In the genomic region with DNA sequence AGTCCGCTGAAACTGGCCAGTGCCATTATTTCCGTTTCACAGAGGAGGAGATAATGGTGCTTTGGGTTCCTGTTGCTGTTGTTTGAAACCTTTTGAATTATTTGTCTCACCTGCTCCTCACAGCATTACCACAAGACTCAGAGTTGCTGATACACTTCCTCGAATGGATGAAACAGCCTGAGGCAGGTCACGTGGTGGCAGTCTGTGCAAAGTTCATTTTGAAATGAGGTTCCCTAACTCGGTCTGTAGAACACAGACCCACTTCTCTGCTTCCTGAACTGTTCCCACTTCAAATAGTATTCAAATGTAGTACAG, we compare ENCODE assay signal across 7 mouse cellular contexts. TPM values are rescaled to one million over a fixed set of nuclear protein-coding genes. Genes with fewer than 3 reads are reported as not detected.
DNase-seq lines count a peak whose midpoint lies in the region; ATAC-seq and TF ChIP-seq lines count a peak whose summit lies in the region.

No protein-coding gene starts in this region.

- peak; percentile 6; the same call in 1 of the 2 replicates for ATAC-seq in forebrain, embryonic 13.5 days
- no peak for ATAC-seq in lung, postnatal 0 days

- TF ChIP-seq EP300 in lung, postnatal 0 days (IDR thresholded peaks at IDR 0.05), result no peak

- DNase-seq in B cell, adult 2 months, result peak; percentile 46 to 55
- DNase-seq in ES-CJ7 (ENCODE audit: low read depth, low spot score), result peak; percentile 18
- peak; percentile 84 for DNase-seq in kidney, adult 9 months
- peak; percentile 43 for DNase-seq in lung, postnatal 0 days (ENCODE audit: low spot score)
- DNase-seq in spleen, adult 2 months (ENCODE audit: low read depth in 1 of 2, low spot score in 2 of 2), result peak; percentile 57 to 59
- DNase-seq in layer of hippocampus, adult 9-10 months (ENCODE audit: low spot score), result no peak

- no peak for TF ChIP-seq CTCF in lung, postnatal 0 days (IDR thresholded peaks at IDR 0.05)
- TF ChIP-seq CTCF in spleen, adult 2 months (IDR thresholded peaks at IDR 0.05; ENCODE audit: extremely low read depth, insufficient read depth, insufficient read length, insufficient replicate concordance), result no peak

- H3K4me2 ChIP-seq in forebrain, embryonic 13.5 days, result peak overlapping the region; percentile 73
- peak overlapping the region; percentile 76 for H3K4me2 ChIP-seq in lung, postnatal 0 days (replicated peaks; ENCODE audit: low read depth, low read length)

- peak overlapping the region; percentile 68 for H3K9ac ChIP-seq in forebrain, embryonic 13.5 days
- H3K9ac ChIP-seq in lung, postnatal 0 days (replicated peaks; ENCODE audit: low read depth), result peak overlapping the region; percentile 41; the same call in 1 of the 2 replicates

- peaks cover 39% of the 10 kb centered on the region for H3K4me1 ChIP-seq in forebrain, embryonic 13.5 days
- no peaks in the 10 kb centered on the region; the same call in 1 of the 2 replicates for H3K4me1 ChIP-seq in lung, postnatal 0 days (ENCODE audit: insufficient read depth, low read depth, low read length)
- H3K4me1 ChIP-seq in spleen, adult 2 months (ENCODE audit: control insufficient read depth, insufficient read depth, insufficient read length), result peaks cover 3% of the 10 kb centered on the region; the same call in 1 of the 2 replicates

- no peaks in the 10 kb centered on the region for H3K9me3 ChIP-seq in forebrain, embryonic 13.5 days (replicated peaks)
- H3K9me3 ChIP-seq in lung, postnatal 0 days (ENCODE audit: low read length), result no peaks in the 10 kb centered on the region

- H3K27ac ChIP-seq in forebrain, embryonic 13.5 days, result peak overlapping the region; percentile 57
- no peak overlapping the region for H3K27ac ChIP-seq in lung, postnatal 0 days (ENCODE audit: low read length)
- H3K27ac ChIP-seq in spleen, adult 2 months (ENCODE audit: insufficient read depth, low read length), result peak overlapping the region; percentile 91

- no peaks in the 10 kb centered on the region for H3K27me3 ChIP-seq in forebrain, embryonic 13.5 days
- no peaks in the 10 kb centered on the region for H3K27me3 ChIP-seq in lung, postnatal 0 days (replicated peaks; ENCODE audit: insufficient read depth, low read length)
- H3K27me3 ChIP-seq in spleen, adult 2 months (ENCODE audit: control insufficient read depth, insufficient read depth, low read length), result no peaks in the 10 kb centered on the region

- WGBS in forebrain, embryonic 13.5 days, result 7% methylated on average over 5 of the region's 5 CpGs
- 12% methylated on average over 5 of the region's 5 CpGs for WGBS in lung, postnatal 0 days
- WGBS in spleen, adult 2 months, result 4% methylated on average over 5 of the region's 5 CpGs

- H3K4me3 ChIP-seq in forebrain, embryonic 13.5 days, result peak overlapping the region; percentile 71
- H3K4me3 ChIP-seq in lung, postnatal 0 days (ENCODE audit: low read depth, low read length), result peak overlapping the region; percentile 47
- H3K4me3 ChIP-seq in spleen, adult 2 months (ENCODE audit: extremely low read depth, insufficient read depth, insufficient read length), result peak overlapping the region; percentile 71

- no peaks in the 10 kb centered on the region for H3K36me3 ChIP-seq in forebrain, embryonic 13.5 days (ENCODE audit: poor library complexity, severe bottlenecking)
- no peaks in the 10 kb centered on the region for H3K36me3 ChIP-seq in lung, postnatal 0 days (ENCODE audit: insufficient read depth, low read length)
- no peaks in the 10 kb centered on the region for H3K36me3 ChIP-seq in spleen, adult 2 months (ENCODE audit: control insufficient read depth, insufficient read depth, low read length)

- TF ChIP-seq POLR2A in spleen, adult 2 months (IDR thresholded peaks at IDR 0.05; ENCODE audit: low read depth, low read length), result no peak

RNA-seq across cellular contexts. Expression of gene Plcxd2, which starts 0.8 kb away (rescaled TPM):
- 11.8 and 12.6 TPM in 2 replicates for polyA plus RNA-seq in forebrain, embryonic 13.5 days (2015; fragmentation: Nextera tagmentation; extraction: Ambion mirVana)
- polyA plus RNA-seq in lung, postnatal 0 days (2015; fragmentation: Nextera tagmentation; extraction: Ambion mirVana), result 0.15 and 0.20 TPM in 2 replicates
- polyA plus RNA-seq in spleen, adult 2 months (2012; rRNA removed), result 1.7 and 1.9 TPM in 2 replicates

RNA-seq across cellular contexts. Expression of gene Phldb2, which starts 57.5 kb away (rescaled TPM):
- polyA plus RNA-seq in forebrain, embryonic 13.5 days (2015; fragmentation: Nextera tagmentation; extraction: Ambion mirVana), result 11.3 and 13.2 TPM in 2 replicates
- polyA plus RNA-seq in lung, postnatal 0 days (2015; fragmentation: Nextera tagmentation; extraction: Ambion mirVana), result 54.2 and 66.7 TPM in 2 replicates
- 4.7 and 5.0 TPM in 2 replicates for polyA plus RNA-seq in spleen, adult 2 months (2012; rRNA removed)
